19 mouse cellular contexts compared by ENCODE assay signal in genomic region chr17:87329144-87329700, GRCm38 (mm10). TPM values are rescaled to one million over a fixed set of nuclear protein-coding genes. Genes with fewer than 3 reads are reported as not detected.
A peak's percentile ranks its signal among the peaks of the same experiment; 100 is the strongest.
DNase-seq lines count a peak whose midpoint lies in the region; TF ChIP-seq lines count a peak whose summit lies in the region.
"Had no signal": no experiment of that assay in that cellular context is flagged by ENCODE, and none has a peak within 500 bp of the region (broad histone marks: within the 10 kb centered on the region; RNA-seq: fewer than 3 reads in every experiment).

No protein-coding gene starts in this region.

- H3K27ac ChIP-seq in cortical plate, adult 2 months (ENCODE audit: insufficient read depth, low read length) = peak overlapping the region; percentile 79
- H3K27ac ChIP-seq in olfactory bulb, adult 2 months (ENCODE audit: insufficient read depth, low read depth, low read length) = peak overlapping the region; percentile 96; the same call in 1 of the 2 replicates
- H3K27ac ChIP-seq: forebrain, embryonic 12.5 days; heart, embryonic 10.5 days; heart, embryonic 13.5 days; hindbrain, embryonic 14.5 days had no signal

- no peak for TF ChIP-seq CTCF in cortical plate, adult 2 months (IDR thresholded peaks at IDR 0.05; ENCODE audit: extremely low read depth, insufficient read depth, low read length)
- TF ChIP-seq CTCF in olfactory bulb, adult 2 months (IDR thresholded peaks at IDR 0.05; ENCODE audit: insufficient read depth, low read depth, low read length) = no peak

- H3K4me3 ChIP-seq in cortical plate, adult 2 months (ENCODE audit: insufficient read depth, low read length) = no peak overlapping the region
- no peak overlapping the region for H3K4me3 ChIP-seq in olfactory bulb, adult 2 months (ENCODE audit: insufficient read depth, low read depth, low read length)
- H3K4me3 ChIP-seq: embryonic facial prominence, embryonic 13.5 days; erythroblast, embryonic 14.5 days; forebrain, embryonic 12.5 days; forebrain, embryonic 15.5 days; heart, embryonic 13.5 days had no signal

- DNase-seq in cerebellum, adult 8-10 months = peak; percentile 39
- no peak for DNase-seq in cerebellum, postnatal 14 days
- peak; percentile 90 for DNase-seq in heart, adult 11 months
- DNase-seq in heart, adult 8-10 months (ENCODE audit: low spot score) = no peak
- DNase-seq: adrenal gland, adult 2 months; adrenal gland, postnatal 14 days; heart, adult 18-20 months; heart, postnatal 14 days; heart, postnatal 4 days; kidney, adult 18-20 months had no signal

- H3K4me1 ChIP-seq in cortical plate, adult 2 months (ENCODE audit: control insufficient read depth, insufficient read depth, low read length) = peaks cover 35% of the 10 kb centered on the region
- peaks cover 81% of the 10 kb centered on the region for H3K4me1 ChIP-seq in olfactory bulb, adult 2 months (ENCODE audit: control insufficient read depth, insufficient read depth, low read length)

- WGBS in olfactory bulb, adult 2 months = 95% methylated on average over 18 of the region's 18 CpGs

- no peak for TF ChIP-seq POLR2A in cortical plate, adult 2 months (IDR thresholded peaks at IDR 0.05; ENCODE audit: extremely low read depth, insufficient read depth, low read length)
- no peak for TF ChIP-seq POLR2A in olfactory bulb, adult 2 months (IDR thresholded peaks at IDR 0.05; ENCODE audit: insufficient read depth, low read depth, low read length)

RNA-seq across cellular contexts. Expression of gene Ttc7, which starts 46.5 kb away (rescaled TPM):
- total RNA-seq in heart, adult 8-10 months (2022) = 10 to 100 TPM; 19.2 to 31.4 (median 26.0) TPM
- 11.3 and 12.2 TPM in 2 replicates for polyA plus RNA-seq in cortical plate, adult 2 months (2012; rRNA removed)
- not detected in 2 replicates for polyA plus RNA-seq in olfactory bulb, adult 2 months (2012; ENCODE audit: insufficient read depth, insufficient read length, low replicate concordance, missing spikeins)

Comparison
In these comparisons a context has a peak if more than half of its experiments do, and no peak if none do; other contexts are left out.
1. DNase-seq: peak in cerebellum, adult 8-10 months (single experiment) and heart, adult 11 months (single experiment); none in cerebellum, postnatal 14 days (0 of 2) and heart, adult 8-10 months (single experiment).
2. RNA of gene Ttc7, which starts 46.5 kb away (polyA plus RNA-seq): 11.3 to 12.2 TPM in cortical plate, adult 2 months; not detected in olfactory bulb, adult 2 months; every median in the first group is over 10 times any median in the second.